Mouse (Mus musculus): ENCODE measurements around the gene Fbxw25. TPM values are rescaled to one million over a fixed set of nuclear protein-coding genes. Genes with fewer than 3 reads are reported as not detected.
"Not testable (repeated sequence)": the region's sequence is repeated elsewhere in the genome, so short reads cannot be mapped to it uniquely, and the experiment has no call there.

Fbxw25 gene
- not detected for total RNA-seq (2022)

DNA sequence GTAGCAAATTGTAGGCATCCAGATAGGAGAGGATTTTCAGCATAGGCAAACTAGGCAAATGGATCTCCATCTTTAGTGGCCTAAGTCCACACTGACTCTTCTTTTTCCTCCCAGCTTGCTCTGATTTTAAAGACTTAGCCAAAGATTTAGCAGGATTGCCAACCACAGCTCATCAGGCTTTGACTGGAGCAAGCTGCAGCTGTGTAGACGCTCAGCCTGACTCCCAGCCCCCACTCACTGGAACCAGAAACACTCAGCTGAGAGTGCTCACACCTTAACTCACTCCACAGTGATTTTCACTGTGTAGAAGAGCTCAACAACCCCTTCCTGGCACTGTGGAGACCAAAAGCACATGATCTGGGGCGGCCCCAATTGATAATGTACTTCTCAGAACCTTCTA lies at the start of gene Fbxw25:
Gene Fbxw25, minus strand, starts transcription at position 101 of the 400 bp plus-strand sequence.
- DNase-seq (ENCODE audit: low spot score in 2 of 2): not testable (repeated sequence)

GRCm38 (mm10) chr9:109702600-109702999 lies 38.1 kb upstream of the Fbxw25 start, which contains the start of gene Fbxw18:
TSS of gene Fbxw18 (minus strand) at chr9:109702700.
- not testable (repeated sequence) for DNase-seq (ENCODE audit: low spot score in 2 of 2)

DNA sequence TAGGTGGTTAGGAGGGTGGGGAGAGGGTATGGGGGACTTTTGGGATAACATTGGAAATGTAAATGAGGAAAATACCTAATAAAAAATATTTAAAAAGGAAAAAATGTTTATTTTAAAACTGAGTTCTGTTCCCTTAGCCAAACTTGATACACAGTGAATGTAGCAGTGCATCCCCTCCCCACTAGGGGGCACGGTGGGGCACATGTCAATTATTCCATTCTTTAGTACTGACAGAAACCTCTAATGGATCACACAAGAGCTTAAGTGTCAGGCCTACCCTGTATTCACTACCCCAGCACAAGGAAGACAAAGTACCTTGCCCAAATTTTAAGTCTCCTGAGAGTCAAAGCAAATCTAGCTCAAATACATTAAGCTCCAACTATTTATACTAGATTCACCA lies 20.8 kb upstream of the Fbxw25 start:
- DNase-seq (ENCODE audit: low spot score in 2 of 2): peak in 1 of 2 experiments; percentile 36

DNA sequence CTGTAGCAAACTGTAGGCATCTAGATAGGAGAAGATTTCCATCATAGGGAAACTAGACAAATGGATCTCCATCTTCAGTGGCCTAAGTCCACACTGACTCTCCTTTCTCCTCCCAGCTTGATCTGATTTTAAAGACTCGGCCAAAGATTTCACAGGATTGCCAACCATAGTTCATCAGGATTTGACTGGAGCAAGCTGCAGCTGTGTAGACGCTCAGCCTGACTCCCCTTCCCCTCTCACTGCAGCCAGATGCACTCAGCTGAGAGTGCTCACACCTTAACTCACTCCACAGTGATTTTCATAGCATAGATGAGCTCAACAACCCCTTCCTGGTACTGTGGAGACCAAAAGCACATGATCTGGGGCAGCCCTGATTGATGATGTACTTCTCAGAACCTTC lies 38.5 kb downstream of the Fbxw25 start, which contains the start of gene Fbxw24:
Gene Fbxw24, minus strand, starts transcription at position 101 of the 400 bp plus-strand sequence.
- not testable (repeated sequence) for DNase-seq (ENCODE audit: low spot score in 2 of 2)

DNA sequence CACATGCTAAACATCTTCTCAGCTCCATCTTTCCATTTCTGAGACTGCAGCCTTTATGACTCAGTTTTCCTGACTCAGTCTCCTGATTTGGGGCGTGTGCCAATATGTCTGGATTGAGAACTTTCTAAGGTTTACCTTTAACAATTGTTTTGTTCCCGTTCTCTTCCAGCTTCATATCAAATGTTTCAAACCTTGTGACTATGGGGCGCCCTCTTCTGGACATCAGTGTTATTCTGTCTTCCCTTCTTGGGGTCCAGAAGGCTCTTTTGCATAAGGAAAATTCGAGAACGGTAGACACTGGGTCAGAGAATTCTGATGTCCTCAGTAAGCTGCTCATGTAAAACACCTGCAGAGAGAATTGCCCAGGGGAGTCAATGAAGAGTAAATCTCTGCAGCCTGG lies 57.6 kb downstream of the Fbxw25 start:
- DNase-seq (ENCODE audit: low spot score in 2 of 2): peak; percentile 12 to 58

- DNase-seq (ENCODE audit: low spot score in 2 of 2): not testable (repeated sequence)
These were observed 62.3 kb downstream of the Fbxw25 start for GRCm38 (mm10) chr9:109602128-109602527.

DNA sequence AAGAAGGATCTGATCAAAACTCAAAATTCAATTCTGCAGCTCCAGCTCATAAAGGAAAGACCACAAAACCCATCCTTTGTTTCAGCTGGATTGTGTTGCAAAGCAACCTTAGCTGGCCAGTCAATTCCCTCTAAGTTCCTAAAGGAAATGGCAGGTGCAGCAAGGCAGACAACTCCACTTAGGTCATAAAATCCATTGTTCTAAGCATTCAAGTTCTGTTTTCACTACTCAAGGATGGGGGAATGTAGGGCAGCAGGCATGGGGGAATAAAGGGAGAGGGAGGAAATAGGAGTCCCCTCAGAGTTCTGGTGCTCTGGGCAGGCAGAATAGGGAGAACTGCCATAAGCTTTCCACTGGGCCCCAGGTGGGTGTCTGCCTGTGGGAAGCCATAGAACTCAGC lies 67.2 kb downstream of the Fbxw25 start:
- DNase-seq (ENCODE audit: low spot score in 2 of 2): no peak

Other genes with a start within 250 kb of the Fbxw25 start
- not detected for gene Fbxw16, start 215.5 kb downstream of the Fbxw25 start, total RNA-seq (2022)
- not detected for gene Fbxw19, start 168.8 kb downstream of the Fbxw25 start, total RNA-seq (2022)
- gene Fbxw15, start 96.4 kb downstream of the Fbxw25 start, total RNA-seq (2022): not detected
- gene Fbxw24, start 38.6 kb downstream of the Fbxw25 start, total RNA-seq (2022): not detected
- not detected for gene Fbxw18, start 38.0 kb upstream of the Fbxw25 start, total RNA-seq (2022)
- not detected for gene Fbxw26, start 81.4 kb upstream of the Fbxw25 start, total RNA-seq (2022)
- not detected for gene Fbxw27, start 126.0 kb upstream of the Fbxw25 start, total RNA-seq (2022)
- gene Spink8, start 147.6 kb upstream of the Fbxw25 start, total RNA-seq (2022): 10 to 100 TPM; 44.9 to 68.6 (median 55.3) TPM
- 10 to 100 TPM; 11.7 to 15.0 (median 14.4) TPM for gene Nme6, start 168.1 kb upstream of the Fbxw25 start, total RNA-seq (2022)
- not detected for gene Camp, start 185.0 kb upstream of the Fbxw25 start, total RNA-seq (2022)
- 1 to 10 TPM; 5.1 to 7.7 (median 6.4) TPM for gene Cdc25a, start 210.9 kb upstream of the Fbxw25 start, total RNA-seq (2022)